Mouse (Mus musculus) intestine, embryonic 15.5 days (tissue): Measurements from ENCODE around the gene Jup. TPM values are rescaled to one million over a fixed set of nuclear protein-coding genes. Genes with fewer than 3 reads are reported as not detected.

ENCODE experiments used
- ATAC-seq: fragments of 200-750 bp; cut with Nextera tagmentation; 2 replicates; pipeline ENCODE4 v1.8.0; 2017; ENCODE audit warnings: moderate TSS enrichment, moderate library complexity
- H3K27ac ChIP-seq: fragments of 300-500 bp; sonication (generic); 2 replicates; pipeline ENCODE4 v1.5.1; 2015; ENCODE audit warnings: mild to moderate bottlenecking, inconsistent platforms
- H3K27me3 ChIP-seq: fragments of 300-500 bp; sonication (generic); replicated peaks from 2 replicates; pipeline ENCODE4 v1.6.1; 2015; ENCODE audit warnings: inconsistent platforms
- H3K36me3 ChIP-seq: fragments of 300-500 bp; sonication (generic); 2 replicates; pipeline ENCODE4 v1.6.1; 2015; ENCODE audit warnings: inconsistent platforms
- H3K4me1 ChIP-seq: fragments of 300-500 bp; sonication (generic); replicated peaks from 2 replicates; pipeline ENCODE4 v1.6.1; 2015; ENCODE audit warnings: inconsistent platforms
- H3K4me2 ChIP-seq: fragments of 300-500 bp; sonication (generic); replicated peaks from 2 replicates; pipeline ENCODE4 v1.6.1; 2015; ENCODE audit warnings: mild to moderate bottlenecking, inconsistent platforms
- H3K4me3 ChIP-seq: fragments of 300-500 bp; sonication (generic); replicated peaks from 2 replicates; pipeline ENCODE4 v1.5.1; 2015; ENCODE audit warnings: inconsistent platforms
- H3K9ac ChIP-seq: fragments of 300-500 bp; sonication (generic); 2 replicates; pipeline ENCODE4 v1.6.1; 2015; ENCODE audit warnings: inconsistent platforms
- H3K9me3 ChIP-seq: fragments of 300-500 bp; sonication (generic); 2 replicates; pipeline ENCODE4 v1.6.1; 2016; ENCODE audit warnings: inconsistent platforms
- WGBS: fragments of 180-500 bp; shearing (Covaris S2); methylation state at CpG from one replicate; pipeline ENCODE4 v1.1.7; 2015; 5-methylcytosine and 5-hydroxymethylcytosine counted together
- polyA plus RNA-seq: library from polyadenylated mRNA; unstranded; fragments of >200 nt; fragmentation: Nextera tagmentation; extraction: Ambion mirVana; gene quantifications from 2 replicates; pipeline ENCODE4 v1.2.1, GENCODE M21; 2015

Gene Jup
- polyA plus RNA-seq, 1 experiment from 2014 or later, result 133 TPM

DNA sequence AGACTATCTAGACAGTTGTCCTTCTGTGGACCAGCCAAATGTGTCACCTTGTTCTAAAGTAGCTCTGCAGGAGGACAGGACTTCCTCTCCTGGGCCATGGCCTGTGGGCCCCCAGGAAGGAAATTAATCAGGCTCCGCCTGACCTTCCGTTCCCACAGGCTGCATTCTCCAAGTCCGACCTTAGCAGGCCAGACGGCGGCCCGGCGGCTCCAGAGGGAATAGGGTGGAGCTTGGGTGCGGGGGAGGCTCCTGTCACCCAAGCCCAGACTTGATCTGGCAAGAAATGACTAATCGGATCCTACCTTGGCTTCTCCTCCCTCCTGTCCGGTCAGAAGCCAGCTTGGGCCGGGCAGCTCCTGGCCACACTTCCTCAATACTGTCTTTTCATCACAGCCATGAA lies 2.4 kb downstream of the Jup start:
- peaks cover 72% of the 10 kb centered on the region for H3K4me1 ChIP-seq
- no peaks in the 10 kb centered on the region for H3K36me3 ChIP-seq
- ATAC-seq, result peak; percentile 32
- H3K27me3 ChIP-seq, result no peaks in the 10 kb centered on the region
- H3K27ac ChIP-seq, result peak overlapping the region; percentile 97
- H3K9ac ChIP-seq, result peak overlapping the region; percentile 76; the same call in 1 of the 2 replicates
- no peaks in the 10 kb centered on the region for H3K9me3 ChIP-seq
- peak overlapping the region; percentile 78 for H3K4me3 ChIP-seq
- WGBS, result 20% methylated on average over 11 of the region's 11 CpGs
- peak overlapping the region; percentile 80 for H3K4me2 ChIP-seq

DNA sequence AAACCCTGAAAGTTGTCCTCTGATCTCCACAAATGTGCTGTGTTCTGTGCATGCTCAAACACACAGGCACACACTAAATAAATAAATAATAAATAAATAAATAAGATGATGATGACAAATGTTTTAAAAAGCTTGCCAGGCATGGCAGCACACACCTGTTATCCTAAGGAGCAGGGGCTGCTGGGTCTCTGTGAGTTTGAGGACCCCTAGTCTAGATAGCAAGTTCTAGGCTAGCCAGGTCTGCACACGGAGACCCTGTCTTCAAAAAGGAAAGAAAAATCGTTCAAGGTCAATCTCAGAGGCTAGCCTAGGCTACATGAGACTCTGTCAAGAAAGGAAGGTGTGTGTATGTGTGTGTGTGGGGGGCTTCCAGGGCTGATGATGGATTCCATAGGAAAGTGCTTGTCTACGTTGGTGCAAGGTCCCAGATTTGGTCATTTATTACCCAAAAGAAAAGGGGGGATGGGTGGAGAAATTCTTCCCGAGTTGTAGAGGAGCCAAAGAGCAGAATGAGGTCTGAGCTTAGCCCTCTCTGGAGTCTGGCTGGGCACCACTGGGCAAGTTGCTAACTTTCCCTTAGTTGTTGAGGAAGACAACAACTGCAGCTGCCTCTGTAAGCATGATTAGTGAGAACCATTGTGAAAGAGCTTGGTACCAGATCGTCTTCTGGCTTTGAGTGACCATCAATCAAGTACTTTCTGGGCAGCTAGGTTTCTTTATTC lies 3.0 kb downstream of the Jup start:
- H3K9ac ChIP-seq, result peak overlapping the region; percentile 76; the same call in 1 of the 2 replicates
- peak overlapping the region; percentile 80 for H3K4me2 ChIP-seq
- no peaks in the 10 kb centered on the region for H3K36me3 ChIP-seq
- 48% methylated on average over 5 of the region's 5 CpGs for WGBS
- peak overlapping the region; percentile 97 for H3K27ac ChIP-seq
- H3K4me3 ChIP-seq, result peak overlapping the region; percentile 78; the same call in 1 of the 2 replicates
- H3K9me3 ChIP-seq, result no peaks in the 10 kb centered on the region
- peaks cover 78% of the 10 kb centered on the region for H3K4me1 ChIP-seq
- no peak for ATAC-seq
- no peaks in the 10 kb centered on the region for H3K27me3 ChIP-seq

DNA sequence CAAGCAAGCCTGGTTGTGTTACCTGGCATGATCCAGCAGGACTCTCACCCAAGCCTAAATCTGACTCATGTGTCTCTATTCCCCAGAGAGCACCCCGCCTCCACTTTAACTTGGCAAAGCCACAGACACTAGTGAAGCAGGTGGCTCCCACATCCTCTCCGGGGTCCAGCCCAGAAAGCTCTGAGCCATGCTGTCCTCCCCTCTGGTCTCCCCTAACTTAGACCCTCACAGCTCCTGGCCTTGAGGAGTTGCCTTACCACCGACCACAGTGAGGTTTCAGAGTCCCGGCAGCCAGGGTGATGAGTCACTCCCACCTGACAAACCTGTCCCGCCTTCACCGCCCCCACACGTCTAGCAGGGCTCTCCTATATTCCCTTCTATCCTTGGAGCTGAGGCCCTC lies 3.8 kb downstream of the Jup start:
- H3K27ac ChIP-seq, result 0 out of 2 replicates have a peak overlapping the region, but pooled peaks have one; percentile 1
- H3K4me1 ChIP-seq, result peaks cover 83% of the 10 kb centered on the region
- no peak overlapping the region for H3K4me3 ChIP-seq
- no peaks in the 10 kb centered on the region for H3K36me3 ChIP-seq
- H3K4me2 ChIP-seq, result peak overlapping the region; percentile 80
- no peak for ATAC-seq
- no peaks in the 10 kb centered on the region for H3K9me3 ChIP-seq
- no peaks in the 10 kb centered on the region for H3K27me3 ChIP-seq
- H3K9ac ChIP-seq, result no peak overlapping the region
- WGBS, result 56% methylated on average over 7 of the region's 7 CpGs

- no peak for ATAC-seq
- H3K4me2 ChIP-seq, result no peak overlapping the region
Measured at GRCm38 (mm10) chr11:100392958-100393357, 4.6 kb downstream of the Jup start.

GRCm38 (mm10) chr11:100391884-100392345 lies 5.6 kb downstream of the Jup start:
- Histone ChIP-seq H3K27me3 (no peaks in the 10 kb centered on the region), H3K4me1 (peaks cover 94% of the 10 kb centered on the region), H3K36me3 (no peaks in the 10 kb centered on the region), H3K9me3 (no peaks in the 10 kb centered on the region), H3K9ac (no peak overlapping the region), H3K27ac (no peak overlapping the region), H3K4me2 (no peak overlapping the region), H3K4me3 (no peak overlapping the region)
- 90% methylated on average over 7 of the region's 7 CpGs for WGBS
- no peak for ATAC-seq

More at GRCm38 (mm10) chr11:100392958-100393357, 4.6 kb downstream of the Jup start:
- WGBS, result 67% methylated on average over 5 of the region's 5 CpGs
- Histone ChIP-seq H3K9me3 (no peaks in the 10 kb centered on the region), H3K27ac (no peak overlapping the region), H3K9ac (no peak overlapping the region), H3K4me1 (peaks cover 84% of the 10 kb centered on the region), H3K27me3 (no peaks in the 10 kb centered on the region), H3K36me3 (no peaks in the 10 kb centered on the region), H3K4me3 (no peak overlapping the region)

GRCm38 (mm10) chr11:100391081-100391883 lies 6.3 kb downstream of the Jup start:
- no peaks in the 10 kb centered on the region for H3K27me3 ChIP-seq
- H3K4me2 ChIP-seq, result no peak overlapping the region; the same call in 1 of the 2 replicates
- H3K36me3 ChIP-seq, result no peaks in the 10 kb centered on the region
- peak overlapping the region; percentile 41 for H3K27ac ChIP-seq
- no peak overlapping the region for H3K9ac ChIP-seq
- 39% methylated on average over 9 of the region's 9 CpGs for WGBS
- H3K4me1 ChIP-seq, result peaks cover 94% of the 10 kb centered on the region
- H3K9me3 ChIP-seq, result no peaks in the 10 kb centered on the region
- H3K4me3 ChIP-seq, result no peak overlapping the region
- peak; percentile 32 for ATAC-seq

DNA sequence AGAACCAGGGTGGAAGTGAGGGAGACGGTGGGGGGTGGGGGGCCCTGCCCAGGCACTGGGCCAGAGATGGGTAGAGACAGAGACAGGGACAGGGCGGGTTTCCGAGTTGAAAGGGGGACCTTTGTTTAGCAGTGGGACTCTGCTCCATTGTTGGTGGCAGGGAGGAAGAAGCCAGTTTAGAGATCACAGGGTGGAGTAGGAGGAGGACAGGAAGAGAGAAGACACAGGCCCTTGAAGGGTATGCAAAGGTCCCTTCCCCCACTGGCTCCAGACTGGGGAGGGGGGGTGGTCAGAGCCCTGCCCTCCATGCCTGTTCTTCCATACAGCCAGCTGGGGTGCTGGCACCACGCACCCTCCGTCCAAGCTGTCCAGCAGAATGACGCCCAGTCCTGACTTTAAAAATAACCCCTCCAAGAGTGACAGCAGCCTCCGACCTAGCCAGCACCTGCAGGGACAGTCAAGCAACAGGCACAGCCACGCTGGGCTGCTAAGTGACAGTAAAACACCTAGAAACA lies 7.6 kb downstream of the Jup start:
- H3K4me2 ChIP-seq, result peak overlapping the region; percentile 13; the same call in 1 of the 2 replicates

GRCm38 (mm10) chr11:100388588-100388987 lies 9.0 kb downstream of the Jup start:
- H3K9me3 ChIP-seq, result no peaks in the 10 kb centered on the region
- H3K4me2 ChIP-seq, result peak overlapping the region; percentile 45; the same call in 1 of the 2 replicates
- peaks cover 75% of the 10 kb centered on the region for H3K4me1 ChIP-seq
- H3K27ac ChIP-seq, result peak overlapping the region; percentile 73
- peaks cover 12% of the 10 kb centered on the region for H3K36me3 ChIP-seq
- H3K4me3 ChIP-seq, result no peak overlapping the region
- ATAC-seq, result no peak
- H3K27me3 ChIP-seq, result no peaks in the 10 kb centered on the region
- 66% methylated on average over 6 of the region's 6 CpGs for WGBS
- H3K9ac ChIP-seq, result no peak overlapping the region

More for the DNA sequence above, 7.6 kb downstream of the Jup start:
- no peak for ATAC-seq
- no peak overlapping the region for H3K4me3 ChIP-seq
- peak overlapping the region; percentile 41 for H3K27ac ChIP-seq
- WGBS, result 36% methylated on average over 8 of the region's 8 CpGs
- 0 out of 2 replicates have a peak overlapping the region, but pooled peaks have one; percentile 23 for H3K9ac ChIP-seq
- peaks cover 89% of the 10 kb centered on the region for H3K4me1 ChIP-seq
- no peaks in the 10 kb centered on the region for H3K27me3 ChIP-seq
- no peaks in the 10 kb centered on the region for H3K9me3 ChIP-seq
- peaks cover 5% of the 10 kb centered on the region; the same call in 1 of the 2 replicates for H3K36me3 ChIP-seq

GRCm38 (mm10) chr11:100387589-100388375 lies 9.8 kb downstream of the Jup start:
- 17% methylated on average over 14 of the region's 14 CpGs for WGBS
- Histone ChIP-seq H3K27ac (peak overlapping the region; percentile 73), H3K36me3 (peaks cover 19% of the 10 kb centered on the region), H3K4me1 (peaks cover 68% of the 10 kb centered on the region), H3K27me3 (no peaks in the 10 kb centered on the region), H3K4me3 (no peak overlapping the region; the same call in 1 of the 2 replicates), H3K9ac (no peak overlapping the region), H3K4me2 (peak overlapping the region; percentile 45), H3K9me3 (no peaks in the 10 kb centered on the region)
- ATAC-seq, result peak; percentile 55

DNA sequence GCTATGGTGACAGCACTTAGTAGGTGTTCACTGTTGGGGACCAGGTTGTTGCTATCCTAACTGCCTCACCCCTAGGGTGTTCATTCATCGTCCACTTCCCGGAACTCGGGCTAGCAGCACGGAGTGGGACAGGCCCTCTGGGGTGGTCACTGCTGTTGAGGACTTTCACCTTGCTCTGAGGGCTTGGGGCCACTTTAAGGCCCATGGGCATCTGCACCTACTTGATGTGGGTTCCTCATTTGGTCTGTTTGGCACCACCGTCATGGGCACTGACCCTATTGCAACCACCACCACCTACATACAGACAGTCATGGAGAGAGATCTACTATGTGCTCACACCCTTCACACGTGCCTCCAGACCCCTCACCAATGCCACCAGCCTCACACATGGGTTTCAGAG lies 10.5 kb downstream of the Jup start:
- no peaks in the 10 kb centered on the region for H3K27me3 ChIP-seq
- peak overlapping the region; percentile 73 for H3K27ac ChIP-seq
- no peak overlapping the region for H3K4me3 ChIP-seq
- peaks cover 64% of the 10 kb centered on the region for H3K4me1 ChIP-seq
- H3K9me3 ChIP-seq, result no peaks in the 10 kb centered on the region
- H3K9ac ChIP-seq, result no peak overlapping the region
- WGBS, result 79% methylated on average over 6 of the region's 6 CpGs
- no peak for ATAC-seq
- peaks cover 24% of the 10 kb centered on the region for H3K36me3 ChIP-seq
- peak overlapping the region; percentile 45 for H3K4me2 ChIP-seq

- ATAC-seq, result peak; percentile 86
- Histone ChIP-seq H3K27me3 (no peaks in the 10 kb centered on the region), H3K4me1 (peaks cover 60% of the 10 kb centered on the region), H3K36me3 (peaks cover 27% of the 10 kb centered on the region), H3K9ac (no peak overlapping the region), H3K4me2 (peak overlapping the region; percentile 45), H3K27ac (peak overlapping the region; percentile 73), H3K4me3 (0 out of 2 replicates have a peak overlapping the region, but pooled peaks have one; percentile 2), H3K9me3 (no peaks in the 10 kb centered on the region)
- WGBS, result 41% methylated on average over 5 of the region's 5 CpGs
Measured at GRCm38 (mm10) chr11:100386586-100386985, 11.0 kb downstream of the Jup start.
